Mouse (Mus musculus) cerebellum, adult 18-20 months (tissue): ENCODE data around the gene Arg2.
A peak's percentile ranks its signal among the peaks of the same experiment; 100 is the strongest.
"Not testable (repeated sequence)": the region's sequence is repeated elsewhere in the genome, so short reads cannot be mapped to it uniquely, and the experiment has no call there.

Experiments
- DNase-seq, 2 experiments: peaks; one replicate each; pipeline ENCODE4 v3.0.0; 2021

Arg2 gene

GRCm38 (mm10) chr12:79171269-79171995, 40.9 kb downstream of the Arg2 start:
- peak in 1 of 2 experiments; percentile 4 for DNase-seq

- peak; percentile 92 for DNase-seq
Measured at GRCm38 (mm10) chr12:79172019-79172941, 41.7 kb downstream of the Arg2 start, which contains the start of gene Vti1b. TSS of gene Vti1b (minus strand) at chr12:79172667.

GRCm38 (mm10) chr12:79173721-79174120, 43.1 kb downstream of the Arg2 start:
- DNase-seq: peak in 1 of 2 experiments; percentile 6

- no peak for DNase-seq
Measured at GRCm38 (mm10) chr12:79175998-79176397, 45.4 kb downstream of the Arg2 start.

- not testable (repeated sequence) for DNase-seq
Measured at GRCm38 (mm10) chr12:79185160-79185559, 54.6 kb downstream of the Arg2 start.

- peak; percentile 62 to 83 for DNase-seq
Measured at GRCm38 (mm10) chr12:79190931-79191673, 60.5 kb downstream of the Arg2 start.

GRCm38 (mm10) chr12:79191701-79192100, 61.1 kb downstream of the Arg2 start:
- peak; percentile 73 to 81 for DNase-seq

GRCm38 (mm10) chr12:79192193-79192592, 61.6 kb downstream of the Arg2 start, which contains the start of gene Rdh11:
TSS of gene Rdh11 (minus strand) at chr12:79192293.
- no peak for DNase-seq

- DNase-seq: peak; percentile 73 to 76
Measured at GRCm38 (mm10) chr12:79193441-79193840, 62.9 kb downstream of the Arg2 start.

GRCm38 (mm10) chr12:79197105-79197504, 66.5 kb downstream of the Arg2 start:
- DNase-seq: no peak

- no peak for DNase-seq
Measured at GRCm38 (mm10) chr12:79201882-79202281, 71.3 kb downstream of the Arg2 start.
